In genomic region chr1:187740531-187740930, GRCm38 (mm10) we compare ENCODE assay signal across 18 mouse cellular contexts.
DNase-seq lines count a peak whose midpoint lies in the region; TF ChIP-seq lines count a peak whose summit lies in the region.
"Had no signal": no experiment of that assay in that cellular context is flagged by ENCODE, and none has a peak within 500 bp of the region (broad histone marks: within the 10 kb centered on the region; RNA-seq: fewer than 3 reads in every experiment).

No protein-coding gene starts in this region.

- peak; percentile 17 for DNase-seq in gastrocnemius, adult 18-20 months (ENCODE audit: low spot score)
- DNase-seq in gastrocnemius, adult 8-10 months (ENCODE audit: low spot score in 2 of 2), result no peak
- peak; percentile 85 for DNase-seq in adrenal gland, adult 2 months
- peak; percentile 75 for DNase-seq in heart, embryonic 10.5 days (ENCODE audit: low spot score)
- DNase-seq in heart, postnatal 36 days, result peak; percentile 11 to 20
- no peak for DNase-seq in left cerebral cortex, adult 2 months (ENCODE audit: extremely low spot score in 1 of 2, low spot score in 2 of 2)
- DNase-seq in layer of hippocampus, postnatal 10 days (ENCODE audit: low spot score in 2 of 2), result no peak
- DNase-seq in thymus, adult 18-20 months, result no peak
- DNase-seq: cerebellum, postnatal 25 days; kidney, postnatal 14 days; layer of hippocampus, postnatal 36 days; lung, adult 2 months; thymus, postnatal 36 days had no signal

- no peak for TF ChIP-seq CTCF in left cerebral cortex, adult 2 months (IDR thresholded peaks at IDR 0.05)

- intact Hi-C loops in heart, postnatal 36 days (cut with DNase I), result no loop called here
- intact Hi-C loops in left cerebral cortex, adult 2 months (cut with DNase I), result no loop called here

- H3K4me1 ChIP-seq in heart, embryonic 10.5 days, result peaks cover 26% of the 10 kb centered on the region
- H3K4me1 ChIP-seq: megakaryocyte, embryonic 14.5 days had no signal

- no peaks in the 10 kb centered on the region for H3K27me3 ChIP-seq in heart, embryonic 10.5 days (ENCODE audit: insufficient read depth, poor library complexity, severe bottlenecking)
- H3K27me3 ChIP-seq: embryonic facial prominence, embryonic 13.5 days; limb, embryonic 13.5 days; megakaryocyte, embryonic 14.5 days had no signal

- no peaks in the 10 kb centered on the region for H3K9me3 ChIP-seq in heart, embryonic 10.5 days
- H3K9me3 ChIP-seq: embryonic facial prominence, embryonic 13.5 days; forebrain, embryonic 12.5 days had no signal

- H3K36me3 ChIP-seq in heart, embryonic 10.5 days, result peaks cover 3% of the 10 kb centered on the region
- H3K36me3 ChIP-seq: embryonic facial prominence, embryonic 13.5 days; forebrain, embryonic 12.5 days; limb, embryonic 13.5 days had no signal

- H3K27ac ChIP-seq in heart, embryonic 10.5 days, result 0 out of 2 replicates have a peak overlapping the region, but pooled peaks have one; percentile 52
- H3K27ac ChIP-seq in left cerebral cortex, adult 2 months, result no peak overlapping the region
- H3K27ac ChIP-seq: embryonic facial prominence, embryonic 13.5 days; forebrain, embryonic 12.5 days; hindbrain, postnatal 0 days; limb, embryonic 13.5 days had no signal

- 59% methylated on average over 12 of the region's 12 CpGs for WGBS in heart, embryonic 10.5 days

- no peak overlapping the region for H3K4me3 ChIP-seq in heart, embryonic 10.5 days
- no peak overlapping the region for H3K4me3 ChIP-seq in left cerebral cortex, adult 2 months
- H3K4me3 ChIP-seq: embryonic facial prominence, embryonic 13.5 days; forebrain, embryonic 12.5 days; limb, embryonic 13.5 days; megakaryocyte, embryonic 14.5 days had no signal

Comparison
In these comparisons a context has a peak if more than half of its experiments do, and no peak if none do; other contexts are left out.
1. DNase-seq: peak in gastrocnemius, adult 18-20 months (single experiment), adrenal gland, adult 2 months (single experiment), heart, embryonic 10.5 days (single experiment) and heart, postnatal 36 days (2 of 2); none in gastrocnemius, adult 8-10 months (0 of 2), left cerebral cortex, adult 2 months (0 of 2), layer of hippocampus, postnatal 10 days (0 of 2) and thymus, adult 18-20 months (0 of 2).